17 mouse cellular contexts compared by ENCODE assay signal in the genomic region with DNA sequence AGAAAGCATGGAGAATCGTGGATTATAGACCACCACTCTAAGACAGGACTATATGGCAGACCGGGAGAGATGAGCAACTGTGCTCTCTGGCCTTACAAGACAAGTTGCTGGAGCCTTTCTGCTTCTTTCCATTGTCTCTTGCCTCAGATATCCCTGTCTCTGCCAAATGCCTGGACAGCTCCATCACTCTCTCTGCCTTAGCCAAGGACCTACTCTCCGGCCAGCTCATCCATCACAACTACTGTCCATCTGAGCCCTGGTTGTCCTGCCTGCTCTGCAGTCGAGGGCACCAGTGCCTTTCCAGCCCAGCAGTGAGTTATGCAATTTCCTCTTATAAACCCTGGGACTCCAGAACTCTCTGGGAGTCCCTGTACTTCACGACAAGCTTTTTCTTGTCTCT.
DNase-seq lines count a peak whose midpoint lies in the region; ATAC-seq and TF ChIP-seq lines count a peak whose summit lies in the region.
"Had no signal": no experiment of that assay in that cellular context is flagged by ENCODE, and none has a peak within 500 bp of the region (broad histone marks: within the 10 kb centered on the region; RNA-seq: fewer than 3 reads in every experiment).

No protein-coding gene starts in this region.

- no peak for TF ChIP-seq CTCF in lung, postnatal 0 days (IDR thresholded peaks at IDR 0.05)

- no peak overlapping the region for H3K27ac ChIP-seq in lung, postnatal 0 days (ENCODE audit: low read length)
- H3K27ac ChIP-seq: embryonic facial prominence, embryonic 12.5 days; kidney, postnatal 0 days; liver, embryonic 12.5 days had no signal

- H3K4me3 ChIP-seq in lung, postnatal 0 days (ENCODE audit: low read depth, low read length): no peak overlapping the region
- H3K4me3 ChIP-seq: embryonic facial prominence, embryonic 12.5 days; liver, embryonic 12.5 days; megakaryocyte, embryonic 14.5 days had no signal

- no peaks in the 10 kb centered on the region for H3K9me3 ChIP-seq in lung, postnatal 0 days (ENCODE audit: low read length)
- H3K9me3 ChIP-seq: embryonic facial prominence, embryonic 12.5 days; liver, embryonic 12.5 days had no signal

- ATAC-seq in lung, postnatal 0 days: peak; percentile 92
- ATAC-seq: inflammation-experienced regulatory T-cells, adult 6 months; liver, embryonic 12.5 days; Patski had no signal

- H3K36me3 ChIP-seq in lung, postnatal 0 days (ENCODE audit: insufficient read depth, low read length): no peaks in the 10 kb centered on the region
- H3K36me3 ChIP-seq: embryonic facial prominence, embryonic 12.5 days; liver, embryonic 12.5 days had no signal

- H3K27me3 ChIP-seq in lung, postnatal 0 days (replicated peaks; ENCODE audit: insufficient read depth, low read length): no peaks in the 10 kb centered on the region
- H3K27me3 ChIP-seq: CH12.LX; embryonic facial prominence, embryonic 12.5 days; liver, embryonic 12.5 days; megakaryocyte, embryonic 14.5 days; Patski had no signal

- no peak for TF ChIP-seq EP300 in lung, postnatal 0 days (IDR thresholded peaks at IDR 0.05)

- 40% methylated on average over 5 of the region's 5 CpGs for WGBS in lung, postnatal 0 days

- H3K4me2 ChIP-seq in lung, postnatal 0 days (replicated peaks; ENCODE audit: low read depth, low read length): no peak overlapping the region
- H3K4me2 ChIP-seq: embryonic facial prominence, embryonic 12.5 days; liver, embryonic 12.5 days had no signal

- H3K4me1 ChIP-seq in lung, postnatal 0 days (ENCODE audit: insufficient read depth, low read depth, low read length): no peaks in the 10 kb centered on the region
- H3K4me1 ChIP-seq: embryonic facial prominence, embryonic 12.5 days; megakaryocyte, embryonic 14.5 days had no signal

- DNase-seq in 3T3-L1 (ENCODE audit: low read depth, low spot score) (peak; percentile 13), NIH3T3 (ENCODE audit: low read depth) (peak; percentile 45)
- peak; percentile 10 to 40 for DNase-seq in heart, adult 9 months (ENCODE audit: low spot score in 2 of 2)
- DNase-seq in lung, postnatal 0 days (ENCODE audit: low spot score): peak; percentile 77
- DNase-seq in layer of hippocampus, postnatal 14 days (ENCODE audit: low spot score in 2 of 2): no peak
- no peak for DNase-seq in kidney, adult 9 months
- no peak for DNase-seq in T-cell, adult 2 months (ENCODE audit: low spot score)
- DNase-seq: cerebellum, adult 11 months; cerebellum, postnatal 36 days; retina, postnatal 1 day had no signal

- no peak overlapping the region for H3K9ac ChIP-seq in lung, postnatal 0 days (replicated peaks; ENCODE audit: low read depth)
- H3K9ac ChIP-seq: embryonic facial prominence, embryonic 12.5 days; liver, embryonic 12.5 days had no signal

Comparison
In these comparisons a context has a peak if more than half of its experiments do, and no peak if none do; other contexts are left out.
1. DNase-seq: peak in 3T3-L1 (single experiment), NIH3T3 (single experiment), heart, adult 9 months (2 of 2) and lung, postnatal 0 days (single experiment); none in layer of hippocampus, postnatal 14 days (0 of 2), kidney, adult 9 months (single experiment) and T-cell, adult 2 months (single experiment).